Mouse (Mus musculus): ENCODE measurements at regions not wholly inside any gene's neighbourhood (a gene's known extent, or its start where the extent isn't known, plus 50 kb on each side); places are given as distances from the start of the nearest gene placed in this dataset.

DNA sequence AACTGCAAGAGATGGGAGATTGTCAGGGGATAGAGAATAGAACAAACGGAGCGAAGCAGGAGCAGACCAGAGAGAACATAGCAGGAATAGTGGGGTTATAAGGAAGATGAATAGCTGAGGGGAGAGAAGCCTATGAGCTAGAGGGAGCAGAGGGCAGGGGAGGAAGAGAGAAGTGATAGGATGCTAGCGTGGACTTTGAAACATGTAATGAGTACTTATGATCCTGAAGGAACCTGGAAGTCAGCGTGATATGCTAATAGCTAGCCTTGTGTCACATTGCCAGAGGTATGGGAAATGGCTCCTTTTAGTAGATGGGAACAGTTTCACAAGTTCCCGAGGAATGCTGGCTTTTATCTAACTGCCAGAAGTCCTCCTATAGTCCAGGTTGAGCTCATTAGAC is 51.8 kb downstream of the Calml3 start:
- DNase-seq: no peak
- intact Hi-C loops (cut with DNase I; ENCODE audit: low total_unique reads): no loop called here

DNA sequence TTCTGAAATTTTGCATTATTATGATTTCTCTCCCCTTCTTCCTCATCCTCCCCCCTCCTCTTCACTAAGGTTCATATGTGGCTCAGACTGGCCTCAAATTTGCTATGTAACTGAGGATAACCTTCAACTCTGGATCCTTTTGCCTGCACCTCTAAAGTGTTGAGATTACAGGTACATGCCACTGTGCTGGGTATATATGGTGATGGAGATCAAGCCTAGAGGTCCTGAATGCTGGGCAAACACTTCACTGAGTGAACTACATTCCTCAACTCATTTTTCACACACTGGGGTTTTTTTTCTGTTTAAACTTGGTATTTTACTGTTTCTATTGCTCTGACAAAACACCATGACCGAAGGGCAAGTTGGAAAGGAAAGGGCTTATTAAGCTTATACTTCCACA is 52.9 kb downstream of the Calml3 start:
- intact Hi-C loops (cut with DNase I; ENCODE audit: low total_unique reads): no loop called here
- DNase-seq: no peak

DNA sequence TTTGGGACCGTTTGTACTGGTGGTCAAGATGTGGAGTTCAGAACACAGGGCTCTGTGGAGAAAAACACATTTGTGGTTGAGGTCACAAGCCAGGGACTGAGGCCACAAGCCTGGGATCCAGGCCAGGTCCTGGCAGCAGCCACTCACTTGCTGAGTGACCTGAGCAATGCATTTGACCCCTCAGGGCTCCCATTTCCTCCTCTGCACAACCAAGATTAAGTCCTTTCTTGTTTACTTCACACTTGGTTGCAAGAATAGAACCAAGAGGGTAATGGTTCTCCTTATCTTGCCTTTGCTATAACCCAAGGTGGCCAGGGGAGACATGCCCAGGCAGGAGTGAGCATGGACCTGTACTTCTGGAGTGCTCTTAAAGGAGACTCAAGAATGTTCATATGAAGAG is 53.4 kb downstream of the Calml3 start:
- DNase-seq: peak; percentile 36
- intact Hi-C loops (cut with DNase I; ENCODE audit: low total_unique reads): no loop called here

DNA sequence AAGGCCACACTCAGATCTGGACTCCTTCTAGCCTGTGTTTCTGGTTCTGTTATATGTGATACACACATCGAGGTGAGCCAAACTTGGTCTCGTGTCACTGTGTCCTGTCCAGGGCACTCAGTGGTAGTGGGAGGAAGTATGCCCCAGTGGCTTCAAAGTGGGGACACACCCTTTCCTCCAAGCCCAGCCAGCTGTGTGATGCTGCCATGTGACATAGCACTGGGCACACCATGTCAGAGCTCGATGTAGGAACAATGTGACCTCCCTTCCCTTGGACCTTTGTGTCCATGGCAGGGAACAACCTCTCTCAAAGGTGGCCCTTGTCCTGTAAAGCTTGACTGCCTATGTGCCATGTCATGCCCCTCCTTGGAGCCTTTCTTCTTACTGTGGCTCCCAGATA is 54.5 kb downstream of the Calml3 start:
- DNase-seq: no peak
- intact Hi-C loops (cut with DNase I; ENCODE audit: low total_unique reads): no loop called here

DNA sequence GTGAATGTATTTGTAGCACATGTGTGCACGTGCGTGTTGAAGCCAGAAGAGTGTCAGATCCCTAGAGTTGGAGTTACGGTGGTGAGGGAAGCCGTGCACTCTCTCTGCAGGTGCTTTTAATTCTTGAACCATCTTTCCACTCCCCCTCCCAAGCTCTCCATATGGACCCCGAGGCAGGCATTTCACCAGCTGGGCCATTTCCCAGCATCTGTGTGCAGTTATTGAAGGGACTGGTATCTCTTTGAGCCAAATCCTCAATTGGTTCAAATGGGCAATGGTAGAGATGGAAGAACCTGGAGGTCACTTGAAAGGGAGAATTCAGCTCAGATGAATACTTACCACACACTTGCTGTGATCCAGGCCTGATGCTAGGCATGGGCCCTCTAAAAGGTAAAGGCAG is 55.3 kb downstream of the Calml3 start:
- intact Hi-C loops (cut with DNase I; ENCODE audit: low total_unique reads): no loop called here
- no peak for DNase-seq

DNA sequence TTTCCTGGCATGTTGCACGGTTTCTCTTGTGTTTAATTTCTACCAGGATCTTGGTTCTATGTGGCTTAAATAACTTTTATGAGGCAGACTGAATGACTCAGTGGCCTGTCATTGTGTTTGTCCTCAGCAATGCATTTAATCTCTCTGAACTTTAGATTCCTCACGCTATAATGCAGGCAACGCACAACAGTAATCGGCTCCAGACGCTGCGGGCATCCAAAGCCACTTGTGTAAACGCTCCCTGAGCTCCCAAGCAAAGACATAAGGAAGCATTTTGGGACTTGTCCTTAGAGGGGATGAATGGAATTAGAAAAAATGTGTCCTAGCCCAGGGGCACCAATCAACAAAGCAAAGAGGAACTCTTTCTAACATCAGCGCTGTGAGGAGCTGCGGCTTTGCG is 57.6 kb downstream of the Calml3 start:
- no peak for DNase-seq
- intact Hi-C loops (cut with DNase I; ENCODE audit: low total_unique reads): no loop called here

DNA sequence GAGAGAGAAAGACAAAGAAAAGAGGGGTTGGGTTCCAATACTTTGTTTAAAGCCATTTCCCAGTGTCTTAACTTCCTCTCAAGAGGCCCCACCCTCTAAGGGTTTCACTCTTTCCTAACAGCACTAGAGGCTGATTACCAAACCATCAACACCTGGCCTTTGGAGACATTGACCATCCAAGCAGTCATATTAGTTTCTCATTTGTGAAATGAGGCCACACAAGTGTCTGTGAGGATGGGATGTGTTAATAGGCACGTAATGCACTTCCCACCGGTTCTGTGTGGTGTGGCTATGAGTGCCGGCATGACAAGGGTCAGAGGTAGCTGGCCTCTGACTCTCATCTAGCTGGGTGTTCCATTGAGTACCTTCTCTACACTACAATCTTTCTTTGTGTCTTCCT is 59.2 kb downstream of the Calml3 start:
- intact Hi-C loops (cut with DNase I; ENCODE audit: low total_unique reads): no loop called here
- no peak for DNase-seq

DNA sequence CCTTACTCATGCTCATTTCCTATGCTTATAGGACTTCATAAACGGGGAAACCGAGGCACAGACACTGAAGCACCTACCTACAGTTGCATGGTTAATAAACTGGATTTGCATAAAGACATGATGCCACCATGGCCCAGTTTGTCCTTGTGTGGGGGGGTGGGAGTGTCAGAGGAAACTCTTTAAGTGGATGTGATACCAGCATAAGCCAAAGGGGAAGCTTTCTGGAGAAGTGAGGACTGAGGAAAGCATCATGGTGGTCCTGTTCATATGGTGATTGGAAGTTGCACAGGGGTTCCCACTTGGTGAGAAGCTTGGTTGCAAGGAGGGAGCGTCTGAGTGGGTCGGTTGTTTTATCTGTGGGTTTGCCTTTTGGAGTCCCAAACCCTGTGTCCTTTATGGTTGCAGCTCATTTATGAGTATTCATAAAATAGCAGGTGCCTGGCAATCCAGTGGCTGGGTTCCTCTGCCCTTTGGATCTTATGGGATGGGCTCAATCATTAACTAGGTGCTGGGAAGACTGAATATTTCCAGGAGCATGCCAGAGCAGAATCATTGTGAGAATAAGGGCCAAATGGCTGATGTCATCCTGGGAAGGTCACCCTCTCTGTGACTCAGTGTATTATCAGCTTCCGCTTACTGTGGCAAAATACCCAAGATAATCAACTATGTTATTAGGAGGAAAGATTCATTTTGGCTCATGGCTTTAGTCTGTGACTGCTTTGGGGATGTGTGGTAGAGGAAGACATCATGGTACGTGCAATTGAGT is 60.2 kb downstream of the Calml3 start:
- intact Hi-C loops (cut with DNase I; ENCODE audit: low total_unique reads): no loop called here
- no peak for DNase-seq

DNA sequence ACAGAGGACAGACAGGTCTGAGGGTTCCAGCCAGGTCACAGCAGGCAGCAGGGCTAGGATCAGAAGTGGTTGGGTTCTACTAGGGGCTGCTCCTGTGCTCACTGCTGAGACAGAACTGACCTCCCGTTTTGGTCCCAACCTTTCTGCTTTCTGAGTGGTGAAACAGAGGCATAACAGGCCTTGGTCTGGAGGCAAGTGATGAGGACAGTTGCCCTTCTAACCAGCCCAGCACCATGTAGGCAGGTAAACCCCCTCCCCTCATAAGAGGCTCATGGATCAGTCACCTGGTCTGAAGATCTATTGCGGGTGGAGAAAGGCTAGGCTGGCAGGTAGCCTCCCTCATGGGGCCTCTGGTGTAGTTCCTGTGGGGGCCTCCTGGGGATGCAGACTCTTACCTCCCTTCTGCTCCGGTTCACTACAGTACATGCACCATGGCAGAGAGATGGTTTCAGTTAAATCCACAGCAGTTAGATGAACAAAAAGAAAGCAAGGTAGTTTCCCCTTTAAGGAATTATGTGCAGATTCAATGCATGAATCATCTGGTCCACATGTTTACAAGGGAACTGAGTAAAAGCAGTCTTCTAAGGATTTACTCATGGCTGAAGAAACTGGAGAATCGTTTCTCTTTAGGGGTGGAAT is 61.2 kb downstream of the Calml3 start:
- intact Hi-C loops (cut with DNase I; ENCODE audit: low total_unique reads): no loop called here
- no peak for DNase-seq

DNA sequence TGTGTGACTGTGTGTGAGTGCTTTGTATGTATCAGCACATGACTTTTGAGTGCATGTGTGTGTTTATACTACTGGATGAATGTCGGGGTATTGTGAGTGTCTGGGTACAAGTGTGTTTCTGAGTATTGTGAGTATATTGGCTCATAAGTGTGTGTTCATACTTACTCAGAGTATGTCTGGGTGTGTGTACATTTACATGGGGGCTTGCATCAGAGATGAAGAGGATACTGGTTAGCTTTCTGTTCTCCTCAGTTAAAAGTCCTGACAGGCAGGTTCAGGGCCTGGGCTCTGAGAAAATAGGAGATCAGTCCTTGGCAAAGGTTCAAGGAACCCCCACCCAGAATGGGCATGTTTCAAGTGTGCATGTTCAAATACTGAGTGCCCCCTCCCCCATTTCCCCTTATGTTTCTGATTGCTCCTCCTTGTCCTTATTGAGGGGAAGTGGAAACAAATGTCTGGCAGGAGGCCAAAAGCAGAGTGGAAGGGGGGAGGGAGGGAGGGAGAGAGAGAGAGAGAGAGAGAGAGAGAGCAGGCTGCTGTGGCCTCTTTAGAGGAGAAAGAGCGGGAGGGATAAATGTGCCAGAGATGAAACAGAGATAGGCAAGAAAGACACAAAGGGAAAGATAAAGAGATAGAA is 61.9 kb downstream of the Calml3 start:
- intact Hi-C loops (cut with DNase I; ENCODE audit: low total_unique reads): no loop called here
- DNase-seq: peak; percentile 19

DNA sequence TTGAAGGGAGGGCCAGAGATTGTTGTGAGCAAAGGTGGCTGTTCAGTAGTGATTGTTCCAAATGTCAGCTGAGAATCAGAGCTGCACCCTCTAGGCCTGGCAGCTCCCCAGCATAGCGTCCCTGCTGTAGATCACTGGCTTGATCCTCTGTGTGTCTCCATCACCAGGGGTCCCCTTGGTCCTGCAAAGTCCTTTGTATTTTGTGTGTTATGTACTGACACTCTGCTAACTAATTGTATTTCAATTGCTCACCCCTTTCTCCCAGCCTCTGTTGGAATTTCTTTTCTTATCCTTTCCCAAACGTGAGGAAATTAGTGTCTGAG is 73.5 kb downstream of the Calml3 start:
- intact Hi-C loops (cut with DNase I; ENCODE audit: low total_unique reads): no loop called here
- DNase-seq: no peak

DNA sequence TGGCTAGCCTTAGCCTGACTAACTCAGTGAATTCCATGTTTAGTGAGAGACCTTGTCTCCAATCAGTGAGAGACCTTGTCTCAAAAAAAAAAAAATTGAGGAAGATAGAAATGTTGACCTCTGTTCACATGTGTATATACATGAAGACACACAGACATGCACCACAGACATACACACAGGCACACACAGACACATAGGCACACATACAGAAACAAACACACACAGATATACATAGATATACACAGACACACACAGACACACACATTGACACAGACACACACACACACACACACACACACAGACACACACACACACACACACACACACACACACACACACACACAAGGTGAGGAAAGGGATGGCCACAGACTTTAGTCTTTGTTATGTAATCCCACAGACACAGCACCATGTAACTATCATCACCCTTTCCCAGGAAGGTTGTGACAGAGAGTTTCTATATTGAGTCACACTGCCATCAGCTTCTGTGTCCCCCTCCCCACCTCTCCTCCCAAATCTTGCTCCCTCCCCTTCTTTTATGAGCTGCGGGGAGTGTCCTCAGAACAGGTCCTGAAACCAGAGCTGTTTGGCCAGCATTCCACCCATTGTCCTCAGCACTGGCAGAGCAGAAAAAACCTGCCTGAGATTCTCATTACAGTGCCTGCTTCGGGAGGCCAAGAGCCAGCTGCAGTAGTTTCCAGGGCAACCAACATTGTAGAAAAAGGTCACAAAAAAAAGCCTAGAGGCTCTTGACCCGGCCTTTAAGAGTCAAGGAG is 74.0 kb downstream of the Calml3 start:
- intact Hi-C loops (cut with DNase I; ENCODE audit: low total_unique reads): no loop called here
- DNase-seq: no peak

DNA sequence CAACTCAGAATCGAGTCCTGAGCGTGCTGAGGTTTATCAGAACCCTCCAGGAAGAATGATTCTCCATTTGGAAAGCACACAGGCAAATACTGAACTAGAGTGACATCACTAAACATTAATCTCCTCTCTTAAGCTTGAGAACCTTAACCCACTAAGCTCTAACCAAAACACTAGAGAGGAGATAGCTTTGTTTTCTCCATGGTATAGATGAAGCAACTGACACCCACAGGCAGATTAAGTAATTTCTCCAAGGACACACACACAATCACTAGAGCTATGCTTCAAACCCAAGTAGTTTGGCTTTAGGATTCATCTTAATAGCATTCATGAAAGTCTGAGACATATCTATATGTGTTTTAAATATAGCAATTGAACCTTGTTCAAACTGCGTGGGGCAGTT is 75.2 kb downstream of the Calml3 start:
- intact Hi-C loops (cut with DNase I; ENCODE audit: low total_unique reads): no loop called here
- no peak for DNase-seq

DNA sequence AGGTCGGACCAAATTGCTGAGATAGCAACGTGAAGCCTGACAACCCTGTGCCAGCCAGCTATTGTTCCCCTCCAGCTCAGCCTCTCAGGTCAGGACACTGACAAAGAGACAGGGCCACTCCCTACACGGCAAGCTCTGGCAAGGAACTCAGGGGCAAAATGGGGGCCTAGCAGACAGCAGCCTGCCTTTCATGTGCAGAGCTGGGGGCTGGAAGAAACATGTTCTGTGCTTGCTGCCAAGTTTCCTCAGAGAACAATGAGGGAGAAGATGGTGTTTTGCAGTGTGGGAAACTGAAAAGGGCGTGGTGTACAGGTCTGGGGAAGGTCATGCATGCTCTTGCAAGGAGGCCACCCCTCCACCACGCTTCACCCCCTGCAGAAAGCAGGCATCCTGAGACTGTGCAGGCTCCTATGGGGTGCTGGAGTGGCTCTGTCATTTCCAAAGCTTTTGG is 77.8 kb downstream of the Calml3 start:
- intact Hi-C loops (cut with DNase I; ENCODE audit: low total_unique reads): no loop called here
- no peak for DNase-seq

DNA sequence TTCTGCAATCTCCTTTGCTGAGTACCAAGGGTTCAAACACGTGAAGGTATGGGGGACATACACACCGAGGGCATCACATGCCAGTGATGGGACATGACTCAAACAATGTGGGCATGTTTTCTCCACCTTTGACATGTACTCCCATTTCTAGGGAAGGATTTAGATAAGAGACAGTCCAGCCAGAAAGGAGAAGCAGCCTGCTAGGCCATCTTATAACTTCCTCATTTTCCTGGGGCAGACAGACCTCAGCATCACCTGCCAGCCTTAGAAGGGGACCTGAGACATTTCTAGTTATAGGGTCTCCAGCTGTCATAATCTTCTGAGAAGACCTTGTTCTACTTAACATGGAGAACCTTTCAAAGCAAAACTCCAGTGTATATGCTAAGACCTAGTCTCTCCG is 78.3 kb downstream of the Calml3 start:
- intact Hi-C loops (cut with DNase I; ENCODE audit: low total_unique reads): no loop called here
- DNase-seq: no peak

DNA sequence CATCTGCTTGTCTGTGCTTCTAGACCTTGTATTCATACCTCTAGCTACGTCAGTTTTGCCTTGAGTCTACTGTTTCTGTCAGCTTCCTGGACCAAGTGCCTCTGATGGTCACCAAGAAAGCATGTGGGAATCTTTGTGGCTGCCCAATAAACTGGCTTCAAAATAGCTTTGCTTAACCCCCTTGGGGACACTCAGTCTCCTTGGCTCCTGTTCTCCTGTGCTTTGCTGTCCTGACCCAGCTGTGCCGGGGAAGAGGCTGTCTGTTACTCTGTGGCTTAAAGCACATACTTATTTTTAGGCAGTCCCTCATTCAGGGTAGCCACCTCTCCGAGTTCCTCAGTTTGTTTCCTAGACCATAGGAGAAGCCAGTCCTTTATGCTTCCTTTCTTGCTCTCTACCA is 79.8 kb downstream of the Calml3 start:
- intact Hi-C loops (cut with DNase I; ENCODE audit: low total_unique reads): no loop called here
- DNase-seq: no peak

DNA sequence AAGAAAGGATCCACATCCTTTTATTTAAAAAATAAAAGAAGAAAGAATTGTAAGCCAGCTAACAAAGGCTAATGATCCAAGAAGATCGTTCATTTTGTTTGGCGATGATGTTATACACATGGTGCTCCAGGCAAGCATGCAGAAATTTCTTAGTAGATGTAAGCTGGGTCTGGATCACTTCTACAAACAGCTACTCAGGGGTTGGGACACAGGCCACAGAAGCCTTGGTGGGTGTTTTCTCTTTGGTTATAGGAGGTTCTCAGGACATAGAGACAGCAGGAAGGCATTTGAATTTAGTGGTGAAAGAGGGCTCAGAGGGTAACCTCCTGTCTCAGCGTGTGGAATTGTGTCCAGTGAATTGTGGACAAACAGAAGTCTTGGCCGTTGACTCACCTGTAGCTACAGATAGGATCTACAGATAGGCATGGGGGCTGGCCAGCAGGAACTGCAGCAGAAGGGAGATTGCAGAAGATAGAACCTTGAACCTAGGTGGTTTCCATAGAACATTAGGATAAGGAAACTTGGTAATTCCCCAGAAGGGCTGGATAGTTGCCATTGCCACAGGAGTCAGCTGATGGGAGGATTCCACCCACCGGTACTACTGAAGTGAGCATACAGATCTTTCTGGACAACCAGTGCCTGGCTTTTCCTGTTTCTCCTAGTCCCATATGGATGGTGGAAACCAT is 80.5 kb downstream of the Calml3 start:
- intact Hi-C loops (cut with DNase I; ENCODE audit: low total_unique reads): no loop called here
- DNase-seq: no peak

DNA sequence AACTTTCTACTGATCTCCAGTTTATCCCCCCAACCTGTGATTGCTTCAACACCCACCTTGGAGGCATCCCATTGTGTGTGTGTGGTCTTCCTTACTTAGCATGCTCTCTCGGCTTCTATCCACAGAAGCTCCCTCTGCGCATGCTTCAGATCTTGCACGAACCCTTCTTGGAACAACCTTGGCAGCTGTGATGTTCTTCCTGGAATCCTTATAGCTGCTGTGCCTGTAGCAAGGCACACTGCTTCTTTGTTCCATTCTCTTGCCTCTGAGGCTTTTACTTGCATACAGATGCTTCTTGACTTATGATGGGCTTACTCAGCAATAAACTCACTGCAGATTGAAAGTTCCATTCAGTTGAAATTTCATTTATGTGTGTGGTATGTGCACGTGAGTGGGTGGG is 81.2 kb downstream of the Asb13 start:
- intact Hi-C loops (cut with DNase I; ENCODE audit: low total_unique reads): no loop called here
- DNase-seq: no peak

DNA sequence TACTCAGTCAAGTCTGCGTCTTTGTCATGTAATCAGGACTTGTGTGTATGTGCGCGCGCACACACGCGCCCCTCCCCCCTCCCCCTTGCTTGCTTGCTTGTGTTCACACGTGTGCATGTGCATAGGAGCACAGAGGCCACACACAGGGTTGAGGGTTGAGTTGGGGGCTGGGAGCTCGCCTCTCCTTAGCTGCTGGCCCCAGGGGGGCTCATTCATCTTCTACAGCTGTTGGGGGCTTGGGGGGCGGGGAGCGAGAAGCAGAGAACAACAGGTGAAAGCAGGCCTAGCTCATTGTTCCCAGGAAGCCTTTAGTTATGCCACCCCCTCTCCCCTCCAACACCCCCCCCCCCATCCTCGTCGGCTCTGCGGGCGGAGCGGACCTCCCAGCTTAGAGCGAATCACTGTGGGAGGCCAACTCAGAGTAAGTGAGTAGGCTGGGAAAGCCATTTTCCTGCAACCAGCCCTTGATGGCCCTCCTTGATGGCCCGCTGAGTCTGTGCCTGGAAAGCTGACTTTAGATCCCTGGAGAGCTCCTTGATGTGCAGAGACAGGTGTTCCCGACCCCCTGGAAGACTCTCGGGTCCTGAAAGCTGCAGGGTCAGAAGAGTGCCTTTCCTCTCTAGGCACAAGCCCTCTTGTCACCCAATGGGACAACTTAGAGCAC is 78.8 kb downstream of the Asb13 start:
- no peak for DNase-seq
- intact Hi-C loops (cut with DNase I; ENCODE audit: low total_unique reads): no loop called here
